Mouse (Mus musculus): ENCODE results near the gene Spock2. TPM values are rescaled to one million over a fixed set of nuclear protein-coding genes. Genes with fewer than 3 reads are reported as not detected.

The Spock2 gene
- polyA plus RNA-seq, 1 experiment from 2014 or later = 0.13 TPM

GRCm38 (mm10) chr10:60108321-60109111 lies 2.5 kb downstream of the Spock2 start:
- DNase-seq (no peak), ATAC-seq (ENCODE audit: low read depth) (no peak)
- Histone ChIP-seq H3K27ac (no peak overlapping the region), H3K27me3 (peaks cover 87% of the 10 kb centered on the region), H3K9ac (no peak overlapping the region), H3K36me3 (no peaks in the 10 kb centered on the region), H3K9me3 (replicated peaks) (no peaks in the 10 kb centered on the region), H3K4me2 (no peak overlapping the region), H3K4me3 (replicated peaks) (no peak overlapping the region), H3K4me1 (replicated peaks) (peaks cover 15% of the 10 kb centered on the region)
- 48% methylated on average over 16 of the region's 17 CpGs for WGBS (ENCODE audit: insufficient replicate concordance)

GRCm38 (mm10) chr10:60109336-60109735 lies 3.3 kb downstream of the Spock2 start:
- H3K36me3 ChIP-seq = no peaks in the 10 kb centered on the region
- 81% methylated on average over 8 of the region's 8 CpGs for WGBS (ENCODE audit: insufficient replicate concordance)
- H3K9me3 ChIP-seq (replicated peaks) = no peaks in the 10 kb centered on the region
- H3K4me3 ChIP-seq (replicated peaks) = no peak overlapping the region
- peaks cover 15% of the 10 kb centered on the region for H3K4me1 ChIP-seq (replicated peaks)
- DNase-seq (no peak), ATAC-seq (ENCODE audit: low read depth) (no peak)
- H3K9ac ChIP-seq = no peak overlapping the region
- no peak overlapping the region for H3K27ac ChIP-seq
- H3K4me2 ChIP-seq = no peak overlapping the region
- H3K27me3 ChIP-seq = peaks cover 88% of the 10 kb centered on the region

- no peak overlapping the region for H3K4me3 ChIP-seq (replicated peaks)
- no peaks in the 10 kb centered on the region for H3K9me3 ChIP-seq (replicated peaks)
- H3K27ac ChIP-seq = no peak overlapping the region
- peaks cover 15% of the 10 kb centered on the region for H3K4me1 ChIP-seq (replicated peaks)
- H3K27me3 ChIP-seq = peaks cover 82% of the 10 kb centered on the region
- DNase-seq = no peak
- ATAC-seq (ENCODE audit: low read depth) = no peak
- H3K36me3 ChIP-seq = no peaks in the 10 kb centered on the region
- WGBS (ENCODE audit: insufficient replicate concordance) = 66% methylated on average over 8 of the region's 8 CpGs
- no peak overlapping the region for H3K4me2 ChIP-seq
- no peak overlapping the region for H3K9ac ChIP-seq
These were observed 4.0 kb downstream of the Spock2 start for GRCm38 (mm10) chr10:60109989-60110388.

GRCm38 (mm10) chr10:60110908-60111475 lies 5.0 kb downstream of the Spock2 start:
- no peak overlapping the region for H3K4me2 ChIP-seq
- no peak overlapping the region for H3K27ac ChIP-seq
- no peak overlapping the region for H3K9ac ChIP-seq
- no peaks in the 10 kb centered on the region for H3K9me3 ChIP-seq (replicated peaks)
- H3K4me3 ChIP-seq (replicated peaks) = no peak overlapping the region
- no peak for ATAC-seq (ENCODE audit: low read depth)
- 68% methylated on average over 10 of the region's 10 CpGs for WGBS (ENCODE audit: insufficient replicate concordance)
- peaks cover 19% of the 10 kb centered on the region for H3K4me1 ChIP-seq (replicated peaks)
- DNase-seq = no peak
- no peaks in the 10 kb centered on the region for H3K36me3 ChIP-seq
- H3K27me3 ChIP-seq = peaks cover 82% of the 10 kb centered on the region

GRCm38 (mm10) chr10:60113965-60114690 lies 8.1 kb downstream of the Spock2 start:
- no peak overlapping the region for H3K4me3 ChIP-seq (replicated peaks)
- H3K9me3 ChIP-seq (replicated peaks) = no peaks in the 10 kb centered on the region
- H3K4me2 ChIP-seq = no peak overlapping the region
- H3K27me3 ChIP-seq = peaks cover 66% of the 10 kb centered on the region
- no peaks in the 10 kb centered on the region for H3K36me3 ChIP-seq
- no peak for ATAC-seq (ENCODE audit: low read depth)
- 74% methylated on average over 9 of the region's 9 CpGs for WGBS (ENCODE audit: insufficient replicate concordance)
- no peak overlapping the region for H3K9ac ChIP-seq
- H3K4me1 ChIP-seq (replicated peaks) = 0 out of 2 replicates have a peak, but pooled peaks cover 4% of the 10 kb centered on the region
- no peak for DNase-seq
- no peak overlapping the region for H3K27ac ChIP-seq

GRCm38 (mm10) chr10:60115345-60116185 lies 9.5 kb downstream of the Spock2 start:
- Histone ChIP-seq H3K9me3 (replicated peaks) (no peaks in the 10 kb centered on the region), H3K36me3 (no peaks in the 10 kb centered on the region), H3K4me3 (replicated peaks) (no peak overlapping the region), H3K4me2 (no peak overlapping the region), H3K27me3 (peaks cover 51% of the 10 kb centered on the region), H3K27ac (no peak overlapping the region), H3K9ac (no peak overlapping the region), H3K4me1 (replicated peaks) (0 out of 2 replicates have a peak, but pooled peaks cover 4% of the 10 kb centered on the region)
- DNase-seq (no peak), ATAC-seq (ENCODE audit: low read depth) (no peak)
- WGBS (ENCODE audit: insufficient replicate concordance) = 14% methylated on average over 14 of the region's 14 CpGs

- no peak overlapping the region for H3K27ac ChIP-seq
- no peaks in the 10 kb centered on the region for H3K36me3 ChIP-seq
- 45% methylated on average over 4 of the region's 4 CpGs for WGBS (ENCODE audit: insufficient replicate concordance)
- ATAC-seq (ENCODE audit: low read depth) = no peak
- H3K4me3 ChIP-seq (replicated peaks) = no peak overlapping the region
- H3K4me2 ChIP-seq = no peak overlapping the region
- DNase-seq = no peak
- no peak overlapping the region for H3K9ac ChIP-seq
- H3K4me1 ChIP-seq (replicated peaks) = 0 out of 2 replicates have a peak, but pooled peaks cover 4% of the 10 kb centered on the region
- H3K9me3 ChIP-seq (replicated peaks) = no peaks in the 10 kb centered on the region
- H3K27me3 ChIP-seq = peaks cover 42% of the 10 kb centered on the region
These were observed 11.0 kb downstream of the Spock2 start for GRCm38 (mm10) chr10:60116997-60117396.

GRCm38 (mm10) chr10:60118464-60118863 lies 12.4 kb downstream of the Spock2 start:
- 58% methylated on average over 7 of the region's 7 CpGs for WGBS (ENCODE audit: insufficient replicate concordance)
- Histone ChIP-seq H3K27me3 (peaks cover 36% of the 10 kb centered on the region), H3K36me3 (no peaks in the 10 kb centered on the region), H3K4me3 (replicated peaks) (no peak overlapping the region), H3K4me1 (replicated peaks) (0 out of 2 replicates have a peak, but pooled peaks cover 4% of the 10 kb centered on the region), H3K9me3 (replicated peaks) (no peaks in the 10 kb centered on the region), H3K9ac (no peak overlapping the region), H3K4me2 (no peak overlapping the region), H3K27ac (no peak overlapping the region)
- DNase-seq = no peak
- ATAC-seq (ENCODE audit: low read depth) = no peak

GRCm38 (mm10) chr10:60120630-60121029 lies 14.6 kb downstream of the Spock2 start:
- H3K9me3 ChIP-seq (replicated peaks) = no peaks in the 10 kb centered on the region
- DNase-seq (no peak), ATAC-seq (ENCODE audit: low read depth) (no peak)
- no peak overlapping the region for H3K9ac ChIP-seq
- WGBS (ENCODE audit: insufficient replicate concordance) = 64% methylated on average over 4 of the region's 4 CpGs
- 0 out of 2 replicates have a peak, but pooled peaks cover 2% of the 10 kb centered on the region for H3K4me1 ChIP-seq (replicated peaks)
- no peaks in the 10 kb centered on the region for H3K36me3 ChIP-seq
- no peak overlapping the region for H3K4me3 ChIP-seq (replicated peaks)
- H3K27me3 ChIP-seq = peaks cover 22% of the 10 kb centered on the region
- H3K27ac ChIP-seq = no peak overlapping the region
- no peak overlapping the region for H3K4me2 ChIP-seq

GRCm38 (mm10) chr10:60124078-60124477 lies 18.1 kb downstream of the Spock2 start:
- 51% methylated on average over 6 of the region's 6 CpGs for WGBS (ENCODE audit: insufficient replicate concordance)
- Histone ChIP-seq H3K27me3 (peaks cover 4% of the 10 kb centered on the region; the same call in 1 of the 2 replicates), H3K4me2 (no peak overlapping the region), H3K4me3 (replicated peaks) (no peak overlapping the region), H3K9ac (no peak overlapping the region), H3K4me1 (replicated peaks) (0 out of 2 replicates have a peak, but pooled peaks cover 4% of the 10 kb centered on the region), H3K36me3 (no peaks in the 10 kb centered on the region), H3K27ac (no peak overlapping the region), H3K9me3 (replicated peaks) (no peaks in the 10 kb centered on the region)
- DNase-seq (no peak), ATAC-seq (ENCODE audit: low read depth) (no peak)
